Mouse (Mus musculus) adrenal gland, postnatal 10 days (tissue): ENCODE data around the gene 1700022I11Rik. TPM values are rescaled to one million over a fixed set of nuclear protein-coding genes. Genes with fewer than 3 reads are reported as not detected.

Experiments used
- DNase-seq: peaks from one replicate; pipeline ENCODE4 v3.0.0; 2021; ENCODE audit warnings: mixed read lengths
- total RNA-seq, 2 experiments: library from RNA; stranded (reverse); gene quantifications; 2 replicates each; pipeline ENCODE4 v1.2.3; 2021

Gene 1700022I11Rik
- total RNA-seq, 2 experiments from 2014 or later: not detected

- no peak for DNase-seq
Observed at GRCm38 (mm10) chr4:43001272-43001671, 31.9 kb downstream of the 1700022I11Rik start.

- DNase-seq: no peak
Observed at GRCm38 (mm10) chr4:43002756-43003439, 33.5 kb downstream of the 1700022I11Rik start.

- no peak for DNase-seq
Observed at GRCm38 (mm10) chr4:43004951-43005350, 35.5 kb downstream of the 1700022I11Rik start.

GRCm38 (mm10) chr4:43005765-43006164 lies 36.4 kb downstream of the 1700022I11Rik start:
- DNase-seq: no peak

- DNase-seq: peak; percentile 89
Observed at GRCm38 (mm10) chr4:43010161-43011038, 41.0 kb downstream of the 1700022I11Rik start, which contains the start of gene Fancg. Gene Fancg, minus strand, starts transcription at chr4:43010506.

- no peak for DNase-seq
Observed at GRCm38 (mm10) chr4:43012091-43012490, 42.7 kb downstream of the 1700022I11Rik start.

- DNase-seq: no peak
Observed at GRCm38 (mm10) chr4:43018156-43018555, 48.8 kb downstream of the 1700022I11Rik start.

- no peak for DNase-seq
Observed at GRCm38 (mm10) chr4:43019176-43019575, 49.8 kb downstream of the 1700022I11Rik start.

GRCm38 (mm10) chr4:43019641-43020465 lies 50.4 kb downstream of the 1700022I11Rik start:
- no peak for DNase-seq

- no peak for DNase-seq
Observed at GRCm38 (mm10) chr4:43020876-43021275, 51.5 kb downstream of the 1700022I11Rik start.

- DNase-seq: no peak
Observed at GRCm38 (mm10) chr4:43021341-43021740, 51.9 kb downstream of the 1700022I11Rik start.

GRCm38 (mm10) chr4:43024673-43025072 lies 55.3 kb downstream of the 1700022I11Rik start:
- DNase-seq: no peak

GRCm38 (mm10) chr4:43025084-43025960 lies 55.9 kb downstream of the 1700022I11Rik start, which contains the start of gene Pigo:
Gene Pigo, minus strand, starts transcription at chr4:43025819.
- peak; percentile 97 for DNase-seq

- DNase-seq: peak; percentile 49
Observed at GRCm38 (mm10) chr4:43029121-43029520, 59.7 kb downstream of the 1700022I11Rik start.

GRCm38 (mm10) chr4:43029749-43030148 lies 60.3 kb downstream of the 1700022I11Rik start:
- DNase-seq: no peak

GRCm38 (mm10) chr4:43030352-43030751 lies 60.9 kb downstream of the 1700022I11Rik start:
- DNase-seq: no peak

- DNase-seq: no peak
Observed at GRCm38 (mm10) chr4:43030780-43031230, 61.4 kb downstream of the 1700022I11Rik start.

GRCm38 (mm10) chr4:43031237-43031995 lies 62.0 kb downstream of the 1700022I11Rik start, which contains the start of gene Stoml2:
Gene Stoml2, minus strand, starts transcription at chr4:43031710.
- peak; percentile 94 for DNase-seq

- no peak for DNase-seq
Observed at GRCm38 (mm10) chr4:43032501-43032900, 63.1 kb downstream of the 1700022I11Rik start.
